Mouse (Mus musculus): Measurements from ENCODE around the gene Rps19. TPM values are rescaled to one million over a fixed set of nuclear protein-coding genes. Genes with fewer than 3 reads are reported as not detected.
"Not testable (repeated sequence)": the region's sequence is repeated elsewhere in the genome, so short reads cannot be mapped to it uniquely, and the experiment has no call there.

Gene Rps19
- 429 and 452 TPM in 2 replicates for polyA plus RNA-seq (2012; rRNA removed)

DNA sequence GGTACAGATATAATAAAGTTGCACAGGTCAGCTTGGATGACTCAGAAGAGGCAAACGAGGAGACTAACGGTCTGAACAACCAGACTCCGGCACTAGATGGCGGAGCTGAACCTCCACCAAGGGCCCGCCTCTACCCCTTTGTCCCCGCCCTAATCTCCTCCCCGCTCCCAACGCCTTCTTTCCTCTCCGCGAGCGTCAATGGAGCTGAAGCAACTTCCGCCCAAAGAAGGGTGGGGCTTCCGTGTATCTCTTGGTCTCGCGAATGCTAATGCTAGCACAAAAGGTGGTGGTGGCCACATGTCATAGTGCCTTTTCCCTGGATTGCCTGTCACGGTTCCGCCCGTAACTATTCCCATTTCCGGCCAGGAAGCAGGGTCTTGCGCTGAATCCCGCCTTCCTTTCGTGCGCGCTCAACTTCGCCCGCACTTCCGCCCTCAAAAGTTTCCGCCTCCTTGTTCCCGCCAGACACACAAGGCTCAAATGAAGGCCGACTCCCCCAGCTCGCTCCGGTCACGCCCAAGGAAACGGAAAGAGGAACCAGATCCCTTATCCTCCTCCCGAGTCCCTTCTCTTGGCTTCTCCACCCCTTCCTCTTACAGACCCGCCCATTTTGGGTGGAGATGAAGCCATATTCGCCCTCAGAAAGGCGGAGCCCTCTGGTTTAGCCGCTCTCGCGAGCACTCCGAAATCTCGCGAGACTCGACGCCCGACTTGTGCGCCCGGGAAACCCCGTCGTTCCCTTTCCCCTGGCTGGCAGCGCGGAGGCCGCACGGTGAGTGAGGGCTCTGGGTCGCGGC lies at the start of gene Rps19:
TSS of gene Rps19 (plus strand) at position 476 of the 797 bp plus-strand sequence.
- DNase-seq, result peak; percentile 98
- TF ChIP-seq POLR2A (IDR thresholded peaks at IDR 0.05; ENCODE audit: borderline replicate concordance, extremely low read depth, low read depth, low read length) (peak; percentile 94), CTCF (IDR thresholded peaks at IDR 0.05; ENCODE audit: insufficient read depth, low read length) (peak; percentile 53)
- Histone ChIP-seq H3K4me1 (ENCODE audit: control insufficient read depth, insufficient read depth, low read length) (peaks cover 8% of the 10 kb centered on the region), H3K4me3 (replicated peaks; ENCODE audit: extremely low read depth, low read depth, low read length) (peak within 1 kb of the TSS; percentile 88)
- under 1% methylated on average over 57 of the region's 57 CpGs for WGBS

- H3K4me3 ChIP-seq (replicated peaks; ENCODE audit: extremely low read depth, low read depth, low read length); H3K4me1 ChIP-seq (ENCODE audit: control insufficient read depth, insufficient read depth, low read length); DNase-seq: not testable (repeated sequence)
- 45% methylated on average over 12 of the region's 13 CpGs for WGBS
Observed at GRCm38 (mm10) chr7:24838732-24839409, 45.3 kb upstream of the Rps19 start.

DNA sequence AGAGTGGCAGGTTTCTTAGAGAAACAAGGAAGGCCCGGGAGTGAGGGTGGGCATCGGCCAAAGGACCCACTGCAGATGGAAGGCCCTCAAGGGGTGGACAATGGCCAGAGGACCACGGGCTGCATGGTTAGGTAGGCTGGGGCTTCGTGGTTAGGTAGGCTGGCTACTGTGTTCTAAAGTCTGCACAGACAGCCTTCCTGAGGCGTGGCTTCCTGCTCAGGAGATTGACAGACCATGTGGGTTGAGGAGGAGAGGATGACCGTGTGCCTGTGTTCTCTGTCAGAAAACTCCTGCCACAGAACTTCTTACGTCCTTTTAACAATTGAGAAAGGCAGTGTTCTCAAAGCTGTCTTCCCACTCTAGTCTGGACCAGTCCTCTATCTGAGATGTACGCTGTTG lies 44.8 kb upstream of the Rps19 start:
- DNase-seq, result no peak
- TF ChIP-seq CTCF (IDR thresholded peaks at IDR 0.05; ENCODE audit: insufficient read depth, low read length) (no peak), POLR2A (IDR thresholded peaks at IDR 0.05; ENCODE audit: borderline replicate concordance, extremely low read depth, low read depth, low read length) (no peak)
- 66% methylated on average over 8 of the region's 8 CpGs for WGBS
- Histone ChIP-seq H3K4me1 (ENCODE audit: control insufficient read depth, insufficient read depth, low read length) (no peaks in the 10 kb centered on the region), H3K4me3 (replicated peaks; ENCODE audit: extremely low read depth, low read depth, low read length) (no peak overlapping the region)

DNA sequence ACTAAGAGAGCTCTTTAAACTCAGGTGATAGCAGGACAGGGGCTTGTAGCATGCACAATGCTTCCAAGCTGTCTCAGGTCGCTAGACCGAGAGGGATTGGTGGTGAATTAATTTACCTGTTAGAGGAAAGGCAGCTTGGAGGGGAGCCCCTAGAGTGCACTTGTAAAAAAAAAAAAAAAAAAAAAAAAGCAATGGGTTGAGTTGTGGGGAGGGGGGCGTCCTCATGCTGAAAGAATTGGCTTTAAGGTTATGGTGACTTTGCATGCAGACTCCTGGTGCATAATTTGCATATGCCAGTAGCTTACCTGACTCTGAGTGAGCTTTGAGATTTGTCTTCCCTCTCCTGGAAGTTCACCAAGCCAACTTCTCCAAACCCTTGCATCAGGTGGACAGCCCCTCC lies 43.8 kb upstream of the Rps19 start:
- DNase-seq, result no peak
- no peak overlapping the region for H3K4me3 ChIP-seq (replicated peaks; ENCODE audit: extremely low read depth, low read depth, low read length)
- no peak for TF ChIP-seq CTCF (IDR thresholded peaks at IDR 0.05; ENCODE audit: insufficient read depth, low read length)
- no peak for TF ChIP-seq POLR2A (IDR thresholded peaks at IDR 0.05; ENCODE audit: borderline replicate concordance, extremely low read depth, low read depth, low read length)
- no peaks in the 10 kb centered on the region for H3K4me1 ChIP-seq (ENCODE audit: control insufficient read depth, insufficient read depth, low read length)
- WGBS, result 68% methylated on average over 3 of the region's 3 CpGs

DNA sequence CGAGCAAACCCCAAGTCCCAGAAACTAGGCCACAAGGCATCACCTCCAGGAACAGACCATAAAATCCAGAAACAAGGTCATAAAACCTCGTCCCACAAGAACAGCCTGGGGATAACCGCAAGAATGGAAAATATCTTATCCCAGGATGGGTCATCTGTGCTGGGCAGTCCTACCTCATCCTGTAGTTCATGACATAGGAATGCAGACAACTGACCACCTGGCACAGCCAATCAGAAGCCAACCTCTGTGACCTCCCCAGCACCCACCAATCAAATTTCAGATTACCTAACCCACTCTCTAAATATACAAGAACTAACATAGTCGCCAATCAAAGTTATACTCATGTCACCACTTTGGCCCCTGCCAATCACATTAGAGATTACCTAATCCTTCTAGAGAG lies 43.2 kb upstream of the Rps19 start:
- no peak for DNase-seq
- TF ChIP-seq CTCF (IDR thresholded peaks at IDR 0.05; ENCODE audit: insufficient read depth, low read length) (no peak), POLR2A (IDR thresholded peaks at IDR 0.05; ENCODE audit: borderline replicate concordance, extremely low read depth, low read depth, low read length) (no peak)
- H3K4me3 ChIP-seq (replicated peaks; ENCODE audit: extremely low read depth, low read depth, low read length), result no peak overlapping the region
- WGBS, result 75% methylated on average over 4 of the region's 4 CpGs
- no peaks in the 10 kb centered on the region for H3K4me1 ChIP-seq (ENCODE audit: control insufficient read depth, insufficient read depth, low read length)

GRCm38 (mm10) chr7:24844144-24844543 lies 40.0 kb upstream of the Rps19 start:
- WGBS, result 46% methylated on average over 5 of the region's 5 CpGs
- TF ChIP-seq CTCF (IDR thresholded peaks at IDR 0.05; ENCODE audit: insufficient read depth, low read length) (no peak), POLR2A (IDR thresholded peaks at IDR 0.05; ENCODE audit: borderline replicate concordance, extremely low read depth, low read depth, low read length) (no peak)
- no peak for DNase-seq
- H3K4me3 ChIP-seq (replicated peaks; ENCODE audit: extremely low read depth, low read depth, low read length), result no peak overlapping the region
- no peaks in the 10 kb centered on the region for H3K4me1 ChIP-seq (ENCODE audit: control insufficient read depth, insufficient read depth, low read length)

GRCm38 (mm10) chr7:24845181-24845580 lies 39.0 kb upstream of the Rps19 start:
- Histone ChIP-seq H3K4me3 (replicated peaks; ENCODE audit: extremely low read depth, low read depth, low read length) (no peak overlapping the region), H3K4me1 (ENCODE audit: control insufficient read depth, insufficient read depth, low read length) (no peaks in the 10 kb centered on the region)
- no peak for TF ChIP-seq POLR2A (IDR thresholded peaks at IDR 0.05; ENCODE audit: borderline replicate concordance, extremely low read depth, low read depth, low read length)
- no peak for TF ChIP-seq CTCF (IDR thresholded peaks at IDR 0.05; ENCODE audit: insufficient read depth, low read length)
- WGBS, result 83% methylated on average over 9 of the region's 9 CpGs
- no peak for DNase-seq

GRCm38 (mm10) chr7:24845713-24846112 lies 38.5 kb upstream of the Rps19 start:
- DNase-seq, result no peak
- no peak overlapping the region for H3K4me3 ChIP-seq (replicated peaks; ENCODE audit: extremely low read depth, low read depth, low read length)
- no peaks in the 10 kb centered on the region for H3K4me1 ChIP-seq (ENCODE audit: control insufficient read depth, insufficient read depth, low read length)
- TF ChIP-seq POLR2A (IDR thresholded peaks at IDR 0.05; ENCODE audit: borderline replicate concordance, extremely low read depth, low read depth, low read length), result no peak
- TF ChIP-seq CTCF (IDR thresholded peaks at IDR 0.05; ENCODE audit: insufficient read depth, low read length), result no peak
- 5% methylated on average over 6 of the region's 6 CpGs for WGBS

- DNase-seq; H3K4me3 ChIP-seq (replicated peaks; ENCODE audit: extremely low read depth, low read depth, low read length); H3K4me1 ChIP-seq (ENCODE audit: control insufficient read depth, insufficient read depth, low read length): not testable (repeated sequence)
- WGBS, result 34% methylated on average over 2 of the region's 2 CpGs
Observed at GRCm38 (mm10) chr7:24846576-24846975, 37.6 kb upstream of the Rps19 start.

DNA sequence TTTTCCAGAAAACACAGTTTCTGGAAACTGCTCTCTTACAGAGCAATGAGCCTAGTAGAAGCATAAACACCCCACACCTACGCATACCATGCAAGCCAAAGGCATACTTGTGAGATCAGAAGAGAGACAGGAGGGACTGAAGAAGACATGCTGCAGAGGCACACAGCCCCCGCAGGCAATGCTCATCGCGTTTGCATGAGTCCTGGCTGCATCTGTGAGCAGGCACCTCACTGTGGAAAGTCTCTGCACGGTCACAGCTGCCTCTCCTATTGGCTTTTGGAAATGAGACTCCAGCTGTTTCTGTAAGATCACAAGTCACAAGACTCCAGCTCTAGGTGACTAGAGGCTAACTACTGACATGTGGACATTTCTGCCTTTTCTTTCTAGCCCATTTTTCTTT lies 34.0 kb upstream of the Rps19 start:
- DNase-seq, result no peak
- no peaks in the 10 kb centered on the region for H3K4me1 ChIP-seq (ENCODE audit: control insufficient read depth, insufficient read depth, low read length)
- 25% methylated on average over 5 of the region's 5 CpGs for WGBS
- H3K4me3 ChIP-seq (replicated peaks; ENCODE audit: extremely low read depth, low read depth, low read length), result no peak overlapping the region
- TF ChIP-seq CTCF (IDR thresholded peaks at IDR 0.05; ENCODE audit: insufficient read depth, low read length), result no peak
- TF ChIP-seq POLR2A (IDR thresholded peaks at IDR 0.05; ENCODE audit: borderline replicate concordance, extremely low read depth, low read depth, low read length), result no peak

Measured in lung, adult 2 months (tissue).